Mouse (Mus musculus) hematopoietic multipotent progenitor cell, adult 10-12 weeks (in vitro differentiated cells): ENCODE results near the gene Pnpla7. TPM values are rescaled to one million over a fixed set of nuclear protein-coding genes. Genes with fewer than 3 reads are reported as not detected.

Experiments
- polyA plus RNA-seq: library from polyadenylated mRNA; stranded (reverse); fragments of >175 nt; gene quantifications from 2 replicates; pipeline ENCODE4 v1.2.3, GENCODE M21; 2012; ENCODE audit warnings: low replicate concordance

Pnpla7 gene
- polyA plus RNA-seq = 16.1 and 17.4 TPM in 2 replicates

GRCm38 (mm10) chr2:24975704-24976297 lies at the start of gene Pnpla7:
TSS of gene Pnpla7 (plus strand) at chr2:24976033.

GRCm38 (mm10) chr2:24935057-24935796 lies 40.6 kb upstream of the Pnpla7 start, which contains the start of gene Arrdc1:
TSS of gene Arrdc1 (minus strand) at chr2:24935252.

DNA sequence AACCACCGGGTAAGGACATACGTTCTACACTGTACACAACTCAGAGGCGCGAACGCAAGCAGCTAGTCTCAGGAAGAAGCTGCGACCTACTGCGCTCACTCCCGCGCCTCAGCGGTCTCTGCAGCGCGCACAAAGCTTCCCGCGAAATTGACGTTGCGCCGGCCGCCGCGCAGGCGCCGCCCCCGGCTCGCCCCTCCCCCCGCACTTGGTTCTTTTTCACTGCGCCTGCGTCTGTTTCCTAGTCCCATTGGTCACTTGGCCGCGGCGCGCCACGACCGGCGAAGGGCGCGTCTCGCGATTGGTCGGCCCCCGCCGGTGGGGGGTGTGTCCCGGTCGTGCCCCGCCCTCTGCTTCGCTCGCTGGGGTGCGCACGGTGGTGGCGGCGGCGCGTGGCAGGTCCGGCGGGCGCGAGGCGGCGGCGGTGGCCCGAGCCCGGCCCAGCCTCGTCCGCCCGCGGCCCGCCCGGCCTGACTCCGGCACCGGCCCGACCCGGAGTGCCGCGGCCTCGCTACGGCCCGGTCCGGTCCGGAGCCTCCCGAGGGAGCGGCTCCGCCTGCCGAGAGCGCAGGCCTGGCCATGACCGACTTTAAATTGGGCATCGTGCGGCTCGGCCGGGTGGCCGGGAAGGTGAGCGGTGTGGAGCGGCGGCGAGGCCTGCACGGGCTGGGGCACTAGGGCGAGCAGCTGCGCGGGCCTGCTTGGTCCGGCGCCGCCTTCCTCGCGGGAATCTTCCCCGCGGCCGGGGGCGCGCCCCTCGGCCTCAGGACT lies 26.2 kb upstream of the Pnpla7 start, which contains the start of gene Zmynd19:
Zmynd19 (plus strand) TSS at position 372 of the 768 bp plus-strand sequence.

DNA sequence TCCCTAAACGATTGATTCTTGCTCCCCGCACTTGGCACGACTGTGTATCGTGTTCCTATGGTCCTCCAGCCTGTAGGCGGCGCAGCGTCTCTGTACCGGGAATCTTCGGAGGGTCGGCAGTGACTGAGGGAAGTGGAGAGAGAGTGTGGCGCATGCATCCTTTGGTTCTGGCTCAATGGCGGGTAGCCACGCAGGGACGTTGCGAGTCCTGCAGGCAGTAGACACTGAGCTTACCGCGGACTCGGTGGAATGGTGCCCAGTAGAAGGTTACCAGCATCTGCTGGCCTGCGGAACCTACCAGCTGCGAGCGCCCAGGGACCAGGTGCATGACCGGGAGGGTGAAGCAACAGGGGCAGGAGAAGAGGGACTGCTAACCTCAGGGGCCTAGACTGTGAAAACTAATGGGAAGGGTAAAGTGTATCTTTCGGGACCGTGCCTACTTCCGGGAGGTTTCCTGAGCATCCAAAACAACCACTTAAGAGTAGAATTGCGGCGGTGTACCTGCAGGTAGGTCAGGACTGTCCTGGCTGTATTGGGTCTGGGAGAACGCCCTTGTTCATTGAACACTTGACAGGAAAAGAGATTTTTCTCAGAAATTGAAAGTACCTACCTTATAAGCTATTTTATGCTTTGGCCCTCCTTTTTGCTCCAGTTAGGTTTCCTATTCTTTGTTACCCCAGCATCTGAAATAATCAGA lies 13.4 kb upstream of the Pnpla7 start, which contains the start of gene Dph7:
Dph7 (plus strand) TSS at position 97 of the 697 bp plus-strand sequence.

GRCm38 (mm10) chr2:24974906-24975703 lies 728 bp upstream of the Pnpla7 start, which contains the start of gene Mrpl41:
TSS of gene Mrpl41 (minus strand) at chr2:24975098.

DNA sequence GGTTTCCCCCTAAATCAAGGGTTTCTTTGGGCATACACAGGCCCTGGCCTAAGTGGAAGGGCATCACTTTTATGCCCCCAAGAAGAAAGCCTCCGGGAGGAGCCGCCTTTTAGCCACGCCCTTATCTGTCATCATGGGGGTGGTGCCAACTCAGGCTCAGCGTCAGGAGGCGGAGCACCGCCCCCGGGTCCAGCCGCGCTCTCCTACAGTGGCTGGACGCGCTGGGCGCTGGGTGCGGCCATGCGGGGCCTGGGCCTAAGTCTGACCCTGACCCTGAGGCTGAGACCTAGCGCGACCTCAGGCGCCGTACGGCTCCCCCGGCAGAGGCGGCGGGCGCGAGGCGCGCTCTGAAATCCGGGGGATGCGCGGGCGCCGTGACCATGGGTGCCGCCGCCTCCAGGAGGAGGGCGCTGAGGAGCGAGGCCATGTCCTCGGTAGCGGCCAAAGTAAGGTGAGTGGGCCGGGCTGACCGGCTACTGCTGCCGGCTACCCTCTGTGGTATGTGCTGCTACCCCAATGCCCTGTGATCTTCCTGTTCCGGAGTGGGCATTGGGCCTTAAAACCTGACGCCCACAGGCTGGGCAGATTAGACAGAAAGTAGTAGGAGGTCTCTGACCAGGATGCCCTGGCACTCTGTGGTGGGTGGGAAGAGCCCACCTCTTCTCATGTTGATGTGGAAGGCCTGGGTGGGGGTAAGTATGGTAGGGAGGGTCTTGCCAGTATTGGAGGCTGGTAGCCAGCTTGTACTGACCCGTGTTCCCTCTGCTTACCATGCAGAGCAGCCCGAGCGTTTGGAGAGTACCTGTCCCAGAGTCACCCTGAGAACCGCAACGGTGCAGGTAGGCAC lies 78.6 kb downstream of the Pnpla7 start, which contains the start of gene Nsmf:
Nsmf (plus strand) TSS at position 135 of the 847 bp plus-strand sequence.

DNA sequence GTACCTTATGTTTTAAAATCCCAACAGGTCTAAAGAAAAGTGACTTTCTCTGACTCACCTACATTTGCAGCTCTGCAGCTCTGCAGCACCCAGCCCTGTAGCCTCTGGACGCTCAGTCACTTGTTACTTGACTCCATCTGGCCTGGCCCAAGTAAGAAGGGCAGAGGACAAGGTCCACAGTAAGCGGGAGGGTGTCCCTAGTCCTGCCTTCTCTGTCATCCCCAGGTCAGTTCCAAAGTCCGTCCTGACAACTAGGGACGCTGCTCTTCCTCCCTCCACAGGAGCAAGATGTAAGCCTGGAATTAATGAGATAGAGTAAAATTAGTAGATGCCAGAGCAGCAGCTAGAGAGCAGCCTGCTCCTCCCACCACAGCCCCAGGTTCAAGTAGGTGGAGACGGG lies 104.2 kb downstream of the Pnpla7 start, which contains the start of gene Entpd8:
Entpd8 (plus strand) TSS at position 229 of the 400 bp plus-strand sequence.

GRCm38 (mm10) chr2:25095109-25095850 lies 119.4 kb downstream of the Pnpla7 start, which contains the start of gene Noxa1:
TSS of gene Noxa1 (minus strand) at chr2:25095149.

Other genes starting within 250 kb of the Pnpla7 start
- 0.42 and 0.88 TPM in 2 replicates for gene Cacna1b, start 212.9 kb upstream of the Pnpla7 start, polyA plus RNA-seq
- gene Ehmt1, start 56.4 kb upstream of the Pnpla7 start, polyA plus RNA-seq = 49.1 and 68.9 TPM in 2 replicates
- gene Arrdc1, start 40.8 kb upstream of the Pnpla7 start, polyA plus RNA-seq = 109 and 170 TPM in 2 replicates
- gene Zmynd19, start 26.2 kb upstream of the Pnpla7 start, polyA plus RNA-seq = 4.5 and 5.5 TPM in 2 replicates
- 9.0 and 14.3 TPM in 2 replicates for gene Dph7, start 13.6 kb upstream of the Pnpla7 start, polyA plus RNA-seq
- 6.8 and 41.9 TPM in 2 replicates for gene Mrpl41, start 935 bp upstream of the Pnpla7 start, polyA plus RNA-seq
- 24.0 and 47.9 TPM in 2 replicates for gene Nsmf, start 78.3 kb downstream of the Pnpla7 start, polyA plus RNA-seq
- gene Entpd8, start 104.3 kb downstream of the Pnpla7 start, polyA plus RNA-seq = not detected in 2 replicates
- 0.07 and 0.45 TPM in 2 replicates for gene Noxa1, start 119.1 kb downstream of the Pnpla7 start, polyA plus RNA-seq
- gene Nrarp, start 204.7 kb downstream of the Pnpla7 start, polyA plus RNA-seq = 10.2 and 19.3 TPM in 2 replicates
- gene Tor4a, start 220.9 kb downstream of the Pnpla7 start, polyA plus RNA-seq = 52.8 and 77.9 TPM in 2 replicates
- 30.0 and 35.5 TPM in 2 replicates for gene Nelfb, start 235.5 kb downstream of the Pnpla7 start, polyA plus RNA-seq
- gene Stpg3, start 238.6 kb downstream of the Pnpla7 start, polyA plus RNA-seq = 0.19 TPM in 1 of 2 replicates, not detected in the other
- 0.13 TPM in 1 of 2 replicates, not detected in the other for gene Fam166a, start 242.7 kb downstream of the Pnpla7 start, polyA plus RNA-seq
- 38.7 and 174 TPM in 2 replicates for gene Tubb4b, start 248.7 kb downstream of the Pnpla7 start, polyA plus RNA-seq